1 mouse cellular context compared by ENCODE assay signal in the genomic region with DNA sequence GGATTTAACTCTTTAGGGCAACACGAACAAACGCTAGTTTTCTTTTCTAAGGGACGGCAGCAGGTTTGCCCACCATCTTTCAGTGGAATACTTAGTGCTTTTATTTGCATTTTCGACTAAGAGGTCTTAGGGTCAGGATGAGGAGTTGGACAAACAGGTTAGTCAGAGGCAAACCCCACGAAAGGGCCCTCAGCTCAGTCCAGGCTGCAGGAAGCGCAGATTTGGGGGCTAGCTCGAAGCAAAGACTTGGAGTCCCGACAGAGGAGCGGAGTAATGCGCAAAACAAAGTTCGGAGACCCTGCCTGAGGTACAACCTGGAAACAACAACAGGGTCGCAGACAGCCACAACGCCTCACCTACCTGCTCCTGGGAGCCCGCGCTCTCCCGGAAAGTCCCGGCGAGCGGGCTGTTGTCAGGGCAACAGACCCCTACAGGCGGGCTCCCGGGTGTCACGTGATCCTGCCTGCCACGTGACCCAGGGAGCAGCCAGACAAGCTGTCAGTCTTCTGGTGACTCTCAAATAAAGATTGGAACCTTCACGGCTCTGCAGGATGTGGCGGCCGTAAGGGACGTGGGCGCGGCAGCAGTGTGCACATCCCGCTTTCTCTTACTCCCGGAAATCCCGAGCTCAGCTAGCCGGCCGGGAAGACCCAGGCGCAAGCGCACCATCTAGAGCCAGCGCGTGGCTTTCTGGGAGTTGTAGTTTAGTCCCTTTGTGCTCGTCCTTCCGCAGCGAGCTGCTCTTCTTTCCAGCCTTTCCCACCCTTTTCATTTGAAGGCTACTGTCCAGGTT.
TF ChIP-seq lines count a peak whose summit lies in the region.

TSS of gene Cep162 (minus strand) at position 634 of the 793 bp plus-strand sequence.

TF ChIP-seq in CH12.LX, 34 proteins besides CTCF, POLR2A, EP300 and RAD21 (continued from another document):
- TF ChIP-seq MAZ (IDR thresholded peaks at IDR 0.05; ENCODE audit: low read depth, low read length) (no peak), NELFE (IDR thresholded peaks at IDR 0.05; ENCODE audit: low read depth, low read length) (peak; percentile 5; the same call in 1 of the 2 replicates), USF2 (conservative IDR thresholded peaks at IDR 0.05; ENCODE audit: low read depth, low read length) (peak; percentile 99), SMC3 (IDR thresholded peaks at IDR 0.05; ENCODE audit: low read depth, low read length) (no peak), JUN (IDR thresholded peaks at IDR 0.05; ENCODE audit: insufficient read depth, low read depth, low read length) (no peak), KAT2A (IDR thresholded peaks at IDR 0.05; ENCODE audit: insufficient replicate concordance, low read length) (peak; percentile 90; the same call in 1 of the 2 replicates), IRF4 (IDR thresholded peaks at IDR 0.05; ENCODE audit: low read depth, low read length) (peak; percentile 20; the same call in 1 of the 2 replicates), E2F4 (IDR thresholded peaks at IDR 0.05; ENCODE audit: insufficient replicate concordance, low read depth, low read length) (no peak), CHD2 (IDR thresholded peaks at IDR 0.05; ENCODE audit: low read length) (no peak), RCOR1 (conservative IDR thresholded peaks at IDR 0.05; ENCODE audit: low read depth, low read length) (no peak), MYC (IDR thresholded peaks at IDR 0.05; ENCODE audit: low read depth, low read length) (no peak), MEF2A (IDR thresholded peaks at IDR 0.05; ENCODE audit: borderline replicate concordance, low read depth, low read length) (no peak), CHD1 (IDR thresholded peaks at IDR 0.05; ENCODE audit: low read depth, low read length) (no peak), USF1 (IDR thresholded peaks at IDR 0.05; ENCODE audit: low read depth, low read length) (peak; percentile 99), SIN3A (IDR thresholded peaks at IDR 0.05; ENCODE audit: low read length) (peak; percentile 45; the same call in 1 of the 2 replicates), BHLHE40 (IDR thresholded peaks at IDR 0.05; ENCODE audit: low read depth, low read length) (peak; percentile 90), MAX (IDR thresholded peaks at IDR 0.05; ENCODE audit: low read length) (peak; percentile 96), TBP (conservative IDR thresholded peaks at IDR 0.05; ENCODE audit: low read depth, low read length) (0 out of 2 replicates have a peak, but pooled peaks have one; percentile 40), NRF1 (IDR thresholded peaks at IDR 0.05; ENCODE audit: low read depth, low read length) (peak; percentile 94), MXI1 (IDR thresholded peaks at IDR 0.05; ENCODE audit: low read depth, low read length) (peak; percentile 96)
